Mouse (Mus musculus) liver, embryonic 11.5 days (tissue): Measurements from ENCODE around the gene Gm16381. TPM values are rescaled to one million over a fixed set of nuclear protein-coding genes. Genes with fewer than 3 reads are reported as not detected.
"Not testable (repeated sequence)": the region's sequence is repeated elsewhere in the genome, so short reads cannot be mapped to it uniquely, and the experiment has no call there.

ENCODE experiments used
- ATAC-seq: fragments of 200-750 bp; cut with Nextera tagmentation; replicated peaks from 2 replicates; pipeline ENCODE4 v1.8.0; 2017; ENCODE audit warnings: moderate number of reproducible peaks, mild to moderate bottlenecking, moderate TSS enrichment, moderate library complexity; ENCODE audit not compliant: low FRiP score
- DNase-seq: peaks from one replicate; pipeline ENCODE4 v3.0.0-alpha.2; 2017; ENCODE audit warnings: low spot score
- H3K27ac ChIP-seq: fragments of 300-500 bp; sonication (generic); 2 replicates; pipeline ENCODE4 v1.5.1; 2014; ENCODE audit warnings: mild to moderate bottlenecking, low read depth, low read length, control low read depth
- H3K27me3 ChIP-seq: fragments of 300-500 bp; sonication (generic); replicated peaks from 2 replicates; pipeline ENCODE4 v1.6.1; 2014; ENCODE audit warnings: low read length, mixed read lengths; ENCODE audit not compliant: control insufficient read depth, insufficient read depth
- H3K36me3 ChIP-seq: fragments of 300-500 bp; sonication (generic); 2 replicates; pipeline ENCODE4 v1.6.1; 2014; ENCODE audit warnings: mild to moderate bottlenecking, low read length, moderate library complexity, mixed read lengths; ENCODE audit not compliant: control insufficient read depth, insufficient read depth
- H3K4me1 ChIP-seq: fragments of 300-500 bp; sonication (generic); replicated peaks from 2 replicates; pipeline ENCODE4 v1.6.1; 2014; ENCODE audit warnings: low read length, mixed read lengths; ENCODE audit not compliant: control insufficient read depth, insufficient read depth
- H3K4me2 ChIP-seq: fragments of 300-500 bp; sonication (generic); 2 replicates; pipeline ENCODE4 v1.6.1; 2014; ENCODE audit warnings: mild to moderate bottlenecking, control low read depth, moderate library complexity
- H3K4me3 ChIP-seq: fragments of 300-500 bp; sonication (generic); 2 replicates; pipeline ENCODE4 v1.5.1; 2014; ENCODE audit warnings: low read depth, low read length, control low read depth
- H3K9ac ChIP-seq: fragments of 300-500 bp; sonication (generic); 2 replicates; pipeline ENCODE4 v1.6.1; 2014; ENCODE audit warnings: low read depth, low read length, control low read depth
- H3K9me3 ChIP-seq: fragments of 300-500 bp; sonication (generic); 2 replicates; pipeline ENCODE4 v1.6.1; 2016; ENCODE audit warnings: low read length, inconsistent platforms, mixed read lengths; ENCODE audit not compliant: control insufficient read depth
- WGBS: fragments of 180-500 bp; shearing (Covaris S2); extraction: QIAGEN DNeasy Blood & Tissue Kit; methylation state at CpG from one replicate; pipeline ENCODE4 v1.1.7; 2014; 5-methylcytosine and 5-hydroxymethylcytosine counted together
- polyA plus RNA-seq: library from polyadenylated mRNA; unstranded; fragments of >200 nt; fragmentation: Nextera tagmentation; extraction: Ambion mirVana; gene quantifications from 2 replicates; pipeline ENCODE4 v1.2.1, GENCODE M21; 2014

Gm16381 gene
- polyA plus RNA-seq: not detected in 2 replicates

DNA sequence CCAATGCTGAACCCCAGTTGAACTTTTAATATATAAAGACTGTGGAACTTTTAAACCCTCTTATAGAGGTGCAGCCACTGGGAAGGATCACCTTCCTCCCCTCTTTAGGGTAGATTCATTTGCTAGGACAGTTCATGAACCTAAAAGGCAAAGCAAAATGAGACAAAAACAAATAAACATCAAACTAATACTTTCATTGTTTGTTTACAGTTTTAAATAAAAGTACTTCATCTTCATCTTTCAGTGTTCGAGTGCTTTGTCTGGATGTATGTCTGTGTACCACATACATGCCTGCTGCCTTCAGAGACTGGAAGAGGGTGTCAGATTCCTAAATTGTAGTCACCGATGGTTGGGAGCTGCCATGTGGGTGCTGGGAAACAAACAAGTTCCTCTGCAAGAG is at the start of gene Gm16381:
Gene Gm16381, minus strand, starts transcription at position 101 of the 400 bp plus-strand sequence.
- H3K36me3 ChIP-seq, H3K27ac ChIP-seq, H3K9ac ChIP-seq, DNase-seq, H3K9me3 ChIP-seq, H3K27me3 ChIP-seq, ATAC-seq, H3K4me1 ChIP-seq, H3K4me2 ChIP-seq, H3K4me3 ChIP-seq: not testable (repeated sequence)
- WGBS: 68% methylated on average over 1 of the region's 2 CpGs

GRCm38 (mm10) chr12:87652916-87653703 is 8.7 kb upstream of the Gm16381 start:
- peak; percentile 71 for ATAC-seq
- not testable (repeated sequence) for DNase-seq, H3K27me3 ChIP-seq, H3K4me2 ChIP-seq, H3K27ac ChIP-seq, H3K4me1 ChIP-seq, H3K4me3 ChIP-seq, H3K9me3 ChIP-seq, H3K36me3 ChIP-seq, H3K9ac ChIP-seq
- WGBS: 48% methylated on average over 1 of the region's 4 CpGs

- not testable (repeated sequence) for ATAC-seq, H3K9me3 ChIP-seq, H3K27ac ChIP-seq, H3K27me3 ChIP-seq, H3K9ac ChIP-seq, H3K4me1 ChIP-seq, H3K4me3 ChIP-seq, DNase-seq, H3K36me3 ChIP-seq, H3K4me2 ChIP-seq
- WGBS: 86% methylated on average over 5 of the region's 7 CpGs
Observed at GRCm38 (mm10) chr12:87618569-87618968, 25.9 kb downstream of the Gm16381 start, which contains the start of gene Gm4027. Gene Gm4027 (plus strand): TSS chr12:87618869.

- H3K27me3 ChIP-seq, H3K4me1 ChIP-seq, ATAC-seq, H3K4me2 ChIP-seq, H3K9ac ChIP-seq, DNase-seq, H3K9me3 ChIP-seq, H3K27ac ChIP-seq, H3K4me3 ChIP-seq, H3K36me3 ChIP-seq: not testable (repeated sequence)
- WGBS: 81% methylated on average over 1 of the region's 2 CpGs
Observed at GRCm38 (mm10) chr12:87602388-87602787, 42.0 kb downstream of the Gm16381 start, which contains the start of gene Oog1. Gene Oog1 (plus strand): TSS chr12:87602688.

DNA sequence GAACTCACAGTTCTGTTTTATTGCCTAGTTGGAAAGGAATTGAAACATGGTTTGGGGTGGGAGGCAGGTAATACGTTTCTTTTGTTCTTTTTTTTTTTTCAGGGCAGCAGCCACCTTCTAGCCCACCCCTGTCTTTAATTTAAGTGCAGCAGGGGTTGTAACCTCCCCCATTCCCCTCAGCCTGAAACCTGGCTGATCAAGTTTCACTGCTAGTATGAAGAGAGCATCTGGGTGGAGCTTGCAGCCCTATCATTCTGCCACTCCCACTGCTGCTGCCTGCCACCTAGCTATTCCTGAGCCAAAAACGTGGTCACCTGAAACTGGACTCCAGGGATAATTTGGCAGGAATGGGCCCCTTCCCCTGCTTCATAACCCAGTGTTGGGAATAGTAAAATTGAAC is 43.0 kb downstream of the Gm16381 start:
- 5% methylated on average over 2 of the region's 2 CpGs for WGBS
- not testable (repeated sequence) for H3K4me3 ChIP-seq, H3K27me3 ChIP-seq, H3K36me3 ChIP-seq, DNase-seq, H3K27ac ChIP-seq, H3K4me1 ChIP-seq, H3K9me3 ChIP-seq, H3K9ac ChIP-seq, ATAC-seq, H3K4me2 ChIP-seq

Other genes with a start within 250 kb of the Gm16381 start
- gene Slirp, start 200.7 kb downstream of the Gm16381 start, polyA plus RNA-seq: 314 and 321 TPM in 2 replicates
- 56.5 and 64.9 TPM in 2 replicates for gene Alkbh1, start 200.6 kb downstream of the Gm16381 start, polyA plus RNA-seq
- gene Snw1, start 172.3 kb downstream of the Gm16381 start, polyA plus RNA-seq: 121 and 130 TPM in 2 replicates
- gene Gm5788, start 149.9 kb downstream of the Gm16381 start, polyA plus RNA-seq: not detected in 2 replicates
- not detected in 2 replicates for gene Gm8300, start 130.3 kb downstream of the Gm16381 start, polyA plus RNA-seq
- gene Oog1, start 41.9 kb downstream of the Gm16381 start, polyA plus RNA-seq: not detected in 2 replicates
- not detected in 2 replicates for gene Gm4027, start 25.8 kb downstream of the Gm16381 start, polyA plus RNA-seq
- gene Gm21319, start 131.1 kb upstream of the Gm16381 start, polyA plus RNA-seq: not detected in 2 replicates
- not detected in 2 replicates for gene Gm21936, start 150.9 kb upstream of the Gm16381 start, polyA plus RNA-seq
- not detected in 2 replicates for gene BB287469, start 172.0 kb upstream of the Gm16381 start, polyA plus RNA-seq
- not detected in 2 replicates for gene Gm2001, start 197.7 kb upstream of the Gm16381 start, polyA plus RNA-seq
- gene Gm2016, start 229.5 kb upstream of the Gm16381 start, polyA plus RNA-seq: not detected in 2 replicates